Mouse (Mus musculus): ENCODE data around the gene Ncmap. TPM values are rescaled to one million over a fixed set of nuclear protein-coding genes. Genes with fewer than 3 reads are reported as not detected.
A peak's percentile ranks its signal among the peaks of the same experiment; 100 is the strongest.

Ncmap gene
- total and polyA plus RNA-seq, 3 experiments, result not detected

DNA sequence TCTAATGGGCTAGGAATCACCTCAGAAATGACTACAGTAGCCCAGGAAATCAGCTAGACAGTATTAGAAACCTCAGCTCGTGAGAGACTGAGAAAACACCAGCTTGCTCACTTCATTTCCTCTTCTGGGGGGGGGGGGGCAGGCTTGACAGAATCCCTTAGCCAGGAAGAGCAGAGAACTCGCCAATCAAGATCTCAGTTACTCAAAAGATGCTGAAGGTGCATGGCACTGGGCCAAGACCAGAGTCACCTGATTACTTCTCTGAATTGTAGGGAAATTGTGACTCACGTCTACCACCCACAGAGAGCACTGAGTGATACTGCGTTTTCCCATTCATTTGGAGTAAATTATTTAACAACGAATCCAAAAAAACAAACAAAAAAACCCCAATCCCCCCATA lies 8.2 kb upstream of the Ncmap start:
- H3K79me2 ChIP-seq (replicated peaks; ENCODE audit: control insufficient read depth, extremely low read depth, insufficient read depth, poor library complexity, severe bottlenecking), result no peaks in the 10 kb centered on the region
- in situ Hi-C loops (cut with MboI; ENCODE audit: low pct_ligation_motif_present, low pct_unique_long_range_greater_than_20kb, low sequenced_read_pairs) (no loop called here), dilution Hi-C loops (cut with MboI; ENCODE audit: extremely low pct_ligation_motif_present, extremely low pct_unique_long_range_greater_than_20kb, low sequenced_read_pairs) (no loop called here)
- peak; percentile 48 for DNase-seq (ENCODE audit: extremely low read depth)
- H3K27ac ChIP-seq (ENCODE audit: insufficient read depth, low read depth), result no peak overlapping the region
- H3K9me3 ChIP-seq (replicated peaks; ENCODE audit: low read length), result peaks cover 5% of the 10 kb centered on the region
- H3K4me3 ChIP-seq (replicated peaks in 1 of 3; ENCODE audit: low read depth in 2 of 3, low read length in 2 of 3, poor library complexity in 1 of 3), result no peak overlapping the region
- H3K36me3 ChIP-seq (replicated peaks in 1 of 2; ENCODE audit: control insufficient read depth in 1 of 2, insufficient read depth in 1 of 2, low read length in 1 of 2), result no peaks in the 10 kb centered on the region
- H3K4me1 ChIP-seq (ENCODE audit: control insufficient read depth in 1 of 2, insufficient read depth in 2 of 2), result peaks cover 0 to 11% of the 10 kb centered on the region in 2 experiments; a peak in 2 of 4 replicates
- no peaks in the 10 kb centered on the region for H3K27me3 ChIP-seq (replicated peaks)
- no peak overlapping the region for H3K4me2 ChIP-seq (ENCODE audit: insufficient read depth, low read depth, poor library complexity, severe bottlenecking)
- no peak overlapping the region for H3K9ac ChIP-seq (ENCODE audit: insufficient read depth, low read depth)
- TF ChIP-seq MAZ (IDR thresholded peaks at IDR 0.05; ENCODE audit: low read depth, low read length), result no peak
- TF ChIP-seq SIN3A (IDR thresholded peaks at IDR 0.05; ENCODE audit: low read length), result no peak
- TF ChIP-seq BHLHE40 (IDR thresholded peaks at IDR 0.05; ENCODE audit: low read depth, low read length), result peak; percentile 38; the same call in 1 of the 2 replicates
- no peak for TF ChIP-seq PAX5 (IDR thresholded peaks at IDR 0.05; ENCODE audit: low read length)
- no peak for TF ChIP-seq ETS1 (conservative IDR thresholded peaks at IDR 0.05; ENCODE audit: low read depth, low read length)
- TF ChIP-seq JUND (conservative IDR thresholded peaks at IDR 0.05; ENCODE audit: low read depth, low read length), result peak; percentile 37; the same call in 1 of the 2 replicates
- no peak for TF ChIP-seq MAFK (IDR thresholded peaks at IDR 0.05; ENCODE audit: insufficient replicate concordance, low read length)
- TF ChIP-seq CTCF (conservative IDR thresholded peaks at IDR 0.05 in 1 of 2, IDR thresholded peaks at IDR 0.05 in 1 of 2; ENCODE audit: low read depth in 2 of 2, low read length in 2 of 2), result no peak

DNA sequence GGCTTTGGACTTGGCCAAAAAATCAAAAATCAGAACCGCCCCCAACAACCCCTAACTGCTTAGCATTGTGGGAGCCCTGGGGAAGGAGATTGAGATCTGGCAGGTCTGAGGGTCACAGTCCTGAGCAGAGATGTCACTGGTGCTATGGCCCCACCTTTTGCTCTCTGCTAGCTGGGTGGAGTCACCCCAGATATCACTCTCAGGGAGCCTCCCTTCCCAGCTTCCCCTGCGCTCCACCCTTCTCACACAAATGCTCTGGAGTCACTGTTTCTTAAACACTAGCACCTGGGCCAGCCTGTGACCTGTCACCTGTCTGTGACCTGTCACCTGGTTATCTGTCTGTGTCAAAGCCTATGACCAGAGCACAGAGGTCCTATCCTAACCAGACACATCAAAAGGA lies 6.9 kb upstream of the Ncmap start:
- dilution Hi-C loops (cut with MboI; ENCODE audit: extremely low pct_ligation_motif_present, extremely low pct_unique_long_range_greater_than_20kb, low sequenced_read_pairs) (no loop called here), in situ Hi-C loops (cut with MboI; ENCODE audit: low pct_ligation_motif_present, low pct_unique_long_range_greater_than_20kb, low sequenced_read_pairs) (no loop called here)
- DNase-seq (ENCODE audit: extremely low read depth), result no peak
- Histone ChIP-seq H3K4me2 (ENCODE audit: insufficient read depth, low read depth, poor library complexity, severe bottlenecking) (no peak overlapping the region), H3K79me2 (replicated peaks; ENCODE audit: control insufficient read depth, extremely low read depth, insufficient read depth, poor library complexity, severe bottlenecking) (no peaks in the 10 kb centered on the region), H3K36me3 (replicated peaks in 1 of 2; ENCODE audit: control insufficient read depth in 1 of 2, insufficient read depth in 1 of 2, low read length in 1 of 2) (no peaks in the 10 kb centered on the region), H3K27ac (ENCODE audit: insufficient read depth, low read depth) (no peak overlapping the region), H3K9ac (ENCODE audit: insufficient read depth, low read depth) (no peak overlapping the region), H3K4me3 (replicated peaks in 1 of 3; ENCODE audit: low read depth in 2 of 3, low read length in 2 of 3, poor library complexity in 1 of 3) (no peak overlapping the region), H3K9me3 (replicated peaks; ENCODE audit: low read length) (peaks cover 2% of the 10 kb centered on the region), H3K27me3 (replicated peaks) (no peaks in the 10 kb centered on the region), H3K4me1 (ENCODE audit: control insufficient read depth in 1 of 2, insufficient read depth in 2 of 2) (peaks cover 0 to 11% of the 10 kb centered on the region in 2 experiments; a peak in 2 of 4 replicates)
- TF ChIP-seq MAX (IDR thresholded peaks at IDR 0.05; ENCODE audit: low read length) (no peak), GABPA (IDR thresholded peaks at IDR 0.05; ENCODE audit: insufficient replicate concordance, low read depth, low read length) (no peak), TBP (conservative IDR thresholded peaks at IDR 0.05; ENCODE audit: low read depth, low read length) (no peak), CTCF (conservative IDR thresholded peaks at IDR 0.05 in 1 of 2, IDR thresholded peaks at IDR 0.05 in 1 of 2; ENCODE audit: low read depth in 2 of 2, low read length in 2 of 2) (no peak), ZMIZ1 (IDR thresholded peaks at IDR 0.05; ENCODE audit: low read depth, low read length) (no peak), UBTF (IDR thresholded peaks at IDR 0.05; ENCODE audit: low read depth, low read length) (no peak)

DNA sequence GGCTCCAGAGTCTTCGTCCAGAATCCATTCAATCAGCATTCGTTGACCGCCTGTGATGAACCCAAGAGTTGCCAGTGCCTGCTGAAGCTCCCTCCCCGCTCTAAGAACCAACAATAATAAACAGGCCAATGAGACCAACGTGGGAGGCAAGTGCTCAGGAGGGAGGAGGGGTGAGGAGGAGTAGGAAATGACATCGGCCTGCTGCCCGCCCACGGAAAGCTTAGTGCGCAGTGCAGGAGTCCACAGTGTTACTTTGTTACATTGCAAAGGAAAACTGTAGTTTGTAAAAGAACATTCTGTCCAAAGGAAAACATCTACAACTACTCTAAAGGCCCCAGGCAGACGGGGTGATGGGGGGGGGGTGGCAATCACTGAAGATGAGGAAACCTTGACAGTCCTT lies 6.0 kb upstream of the Ncmap start:
- Histone ChIP-seq H3K4me1 (ENCODE audit: control insufficient read depth in 1 of 2, insufficient read depth in 2 of 2) (peaks cover 0 to 11% of the 10 kb centered on the region in 2 experiments; a peak in 2 of 4 replicates), H3K27ac (ENCODE audit: insufficient read depth, low read depth) (no peak overlapping the region), H3K9me3 (replicated peaks; ENCODE audit: low read length) (no peaks in the 10 kb centered on the region), H3K4me2 (ENCODE audit: insufficient read depth, low read depth, poor library complexity, severe bottlenecking) (no peak overlapping the region), H3K79me2 (replicated peaks; ENCODE audit: control insufficient read depth, extremely low read depth, insufficient read depth, poor library complexity, severe bottlenecking) (no peaks in the 10 kb centered on the region), H3K4me3 (replicated peaks in 1 of 3; ENCODE audit: low read depth in 2 of 3, low read length in 2 of 3, poor library complexity in 1 of 3) (no peak overlapping the region), H3K9ac (ENCODE audit: insufficient read depth, low read depth) (no peak overlapping the region), H3K27me3 (replicated peaks) (no peaks in the 10 kb centered on the region), H3K36me3 (replicated peaks in 1 of 2; ENCODE audit: control insufficient read depth in 1 of 2, insufficient read depth in 1 of 2, low read length in 1 of 2) (no peaks in the 10 kb centered on the region)
- no peak for DNase-seq (ENCODE audit: extremely low read depth)
- in situ Hi-C loops (cut with MboI; ENCODE audit: low pct_ligation_motif_present, low pct_unique_long_range_greater_than_20kb, low sequenced_read_pairs), result no loop called here
- dilution Hi-C loops (cut with MboI; ENCODE audit: extremely low pct_ligation_motif_present, extremely low pct_unique_long_range_greater_than_20kb, low sequenced_read_pairs), result no loop called here
- TF ChIP-seq SIN3A (IDR thresholded peaks at IDR 0.05; ENCODE audit: low read length) (no peak), MXI1 (IDR thresholded peaks at IDR 0.05; ENCODE audit: low read depth, low read length) (no peak)

Data from CH12.LX (cell line).